Mouse (Mus musculus): Measurements from ENCODE around the gene Cblb. TPM values are rescaled to one million over a fixed set of nuclear protein-coding genes. Genes with fewer than 3 reads are reported as not detected.

Cblb gene
- polyA plus RNA-seq, 1 experiment from 2014 or later: 10.6 TPM

DNA sequence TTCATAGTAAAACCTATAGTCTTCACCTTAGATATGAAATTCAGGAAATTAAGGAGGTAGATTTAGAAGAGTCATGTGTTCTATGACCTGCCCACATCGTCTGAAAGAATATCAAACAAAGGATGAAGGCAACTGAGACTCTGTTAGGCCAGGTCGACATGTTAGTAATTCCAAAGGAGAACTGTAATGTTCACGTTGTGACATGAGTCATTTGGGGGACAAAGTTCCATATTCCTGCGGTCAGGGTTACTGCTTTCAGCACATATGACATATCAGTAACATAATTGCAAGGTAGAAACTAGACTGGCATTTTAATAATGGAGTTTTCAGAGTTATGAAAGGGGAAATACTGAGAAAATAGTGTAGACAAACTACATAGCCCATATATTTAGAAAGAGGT, 58.3 kb downstream of the Cblb start:
- Histone ChIP-seq H3K4me1 (replicated peaks; ENCODE audit: control insufficient read depth, insufficient read depth, low read length) (no peaks in the 10 kb centered on the region), H3K9ac (ENCODE audit: low read depth, low read length) (no peak overlapping the region), H3K27me3 (replicated peaks; ENCODE audit: control insufficient read depth, insufficient read depth, low read length) (no peaks in the 10 kb centered on the region), H3K36me3 (ENCODE audit: control insufficient read depth, insufficient read depth, low read length) (no peaks in the 10 kb centered on the region), H3K4me2 (no peak overlapping the region), H3K27ac (ENCODE audit: low read depth, low read length) (no peak overlapping the region), H3K4me3 (ENCODE audit: low read depth, low read length) (no peak overlapping the region), H3K9me3 (ENCODE audit: control insufficient read depth, low read length) (no peaks in the 10 kb centered on the region)
- 77% methylated on average over 4 of the region's 4 CpGs for WGBS
- no peak for DNase-seq (ENCODE audit: low spot score)
- no peak for ATAC-seq (replicated peaks; ENCODE audit: low FRiP score)

DNA sequence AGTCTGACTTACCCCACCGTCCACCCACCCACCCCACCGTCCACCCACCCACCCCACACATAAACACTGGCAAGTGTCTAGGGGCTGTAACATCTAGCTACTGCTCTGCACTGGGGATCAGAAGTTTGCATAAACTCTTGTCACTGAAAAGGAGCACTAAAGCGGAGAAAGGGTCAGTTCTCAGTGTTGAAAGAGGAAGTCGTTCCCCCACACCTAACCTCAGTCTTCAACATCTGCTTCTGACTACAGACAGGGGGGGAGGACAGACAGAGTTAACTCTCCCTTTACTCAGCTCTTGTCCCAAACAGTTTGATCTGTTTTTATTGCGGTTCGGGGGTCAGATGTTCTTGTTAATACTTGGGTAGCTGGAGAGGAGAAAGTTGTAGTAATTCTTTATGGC, 59.9 kb downstream of the Cblb start:
- H3K36me3 ChIP-seq (ENCODE audit: control insufficient read depth, insufficient read depth, low read length): no peaks in the 10 kb centered on the region

DNA sequence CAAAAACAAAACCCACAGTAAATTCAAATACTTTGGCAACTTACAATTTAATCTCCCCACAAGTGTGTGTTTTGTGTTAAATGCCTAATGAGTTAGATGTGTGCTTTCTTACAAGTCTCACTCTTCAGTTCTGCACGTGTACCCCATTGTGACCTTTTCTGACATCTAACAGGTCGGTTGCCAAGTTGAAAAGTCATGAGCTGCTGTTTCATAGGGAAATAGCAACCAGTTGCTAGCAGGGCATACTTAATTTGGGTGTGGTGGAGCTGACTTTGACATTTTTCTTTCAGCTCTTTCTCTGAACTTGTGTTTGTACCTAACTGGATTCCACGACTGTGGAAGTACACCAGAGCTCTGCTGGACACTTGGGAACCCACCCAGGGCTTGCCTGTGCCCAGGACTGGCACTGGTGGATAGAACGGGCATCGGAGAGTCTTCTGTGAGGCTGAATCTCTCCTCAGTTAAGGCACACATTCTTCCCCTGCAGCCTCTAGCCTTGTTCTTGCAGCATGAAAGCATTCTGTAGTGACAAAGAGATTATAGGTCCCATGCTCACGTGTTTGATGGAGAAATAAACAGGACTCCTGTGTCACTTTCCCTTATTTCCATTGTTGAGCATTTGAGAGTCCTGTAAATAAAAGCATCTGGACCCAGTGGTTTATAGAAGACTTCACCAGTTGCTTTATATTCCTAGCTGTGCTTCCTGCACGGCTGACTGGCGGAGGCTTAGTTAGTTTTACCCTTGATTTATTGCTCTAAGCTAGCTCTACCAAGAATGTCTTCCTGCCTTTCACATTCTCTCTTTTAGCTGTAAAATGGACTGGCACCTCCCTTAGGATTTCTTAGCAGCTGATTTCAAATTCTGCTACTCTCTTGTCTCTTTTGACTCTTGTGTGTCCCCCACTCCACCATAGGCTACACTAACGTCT, 62.6 kb downstream of the Cblb start:
- DNase-seq (ENCODE audit: low spot score) (no peak), ATAC-seq (replicated peaks; ENCODE audit: low FRiP score) (no peak)
- Histone ChIP-seq H3K4me1 (replicated peaks; ENCODE audit: control insufficient read depth, insufficient read depth, low read length) (no peaks in the 10 kb centered on the region), H3K4me2 (no peak overlapping the region), H3K4me3 (ENCODE audit: low read depth, low read length) (no peak overlapping the region), H3K9ac (ENCODE audit: low read depth, low read length) (no peak overlapping the region), H3K27ac (ENCODE audit: low read depth, low read length) (no peak overlapping the region), H3K36me3 (ENCODE audit: control insufficient read depth, insufficient read depth, low read length) (no peaks in the 10 kb centered on the region), H3K27me3 (replicated peaks; ENCODE audit: control insufficient read depth, insufficient read depth, low read length) (no peaks in the 10 kb centered on the region), H3K9me3 (ENCODE audit: control insufficient read depth, low read length) (no peaks in the 10 kb centered on the region)
- WGBS: 74% methylated on average over 9 of the region's 9 CpGs

More for the DNA sequence above, 59.9 kb downstream of the Cblb start:
- Histone ChIP-seq H3K27me3 (replicated peaks; ENCODE audit: control insufficient read depth, insufficient read depth, low read length) (no peaks in the 10 kb centered on the region), H3K4me2 (no peak overlapping the region), H3K9me3 (ENCODE audit: control insufficient read depth, low read length) (no peaks in the 10 kb centered on the region), H3K4me1 (replicated peaks; ENCODE audit: control insufficient read depth, insufficient read depth, low read length) (no peaks in the 10 kb centered on the region), H3K4me3 (ENCODE audit: low read depth, low read length) (no peak overlapping the region), H3K9ac (ENCODE audit: low read depth, low read length) (no peak overlapping the region), H3K27ac (ENCODE audit: low read depth, low read length) (no peak overlapping the region)
- DNase-seq (ENCODE audit: low spot score) (no peak), ATAC-seq (replicated peaks; ENCODE audit: low FRiP score) (no peak)
- 45% methylated on average over 6 of the region's 6 CpGs for WGBS

DNA sequence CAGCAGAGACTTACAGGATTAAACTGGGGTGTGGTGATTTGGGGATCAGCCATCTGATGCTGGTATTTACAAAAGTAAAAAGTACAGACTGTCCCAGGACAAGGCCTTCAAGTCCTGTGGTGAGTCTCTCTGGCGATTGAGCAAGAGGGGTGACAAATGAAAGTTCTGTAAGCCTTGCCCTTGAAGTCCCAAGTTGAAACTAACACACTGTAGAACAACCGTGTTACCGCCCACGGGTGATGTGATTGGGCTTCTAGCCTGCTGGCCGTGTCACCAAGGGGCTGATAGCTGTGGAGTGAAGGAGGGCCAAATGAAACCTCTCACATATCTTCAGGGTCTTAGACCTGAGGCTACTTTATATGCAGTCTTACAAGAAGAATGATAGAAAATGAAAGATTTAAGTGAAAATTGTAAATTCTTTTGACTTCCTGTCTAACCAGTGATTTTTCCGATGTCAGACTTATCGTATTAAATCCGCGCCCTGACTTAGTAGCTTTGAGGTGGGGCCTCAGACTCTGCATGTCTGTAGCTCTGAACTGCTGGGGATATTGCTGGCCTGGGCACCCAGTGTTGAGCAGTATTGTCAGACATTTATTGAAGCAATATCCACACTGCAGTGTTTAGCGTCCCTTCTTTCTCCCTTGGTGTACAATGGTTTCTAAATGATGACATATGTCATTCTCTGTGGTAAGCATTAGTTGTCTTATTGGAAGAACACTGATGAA, 63.9 kb downstream of the Cblb start:
- H3K9ac ChIP-seq (ENCODE audit: low read depth, low read length): no peak overlapping the region
- no peaks in the 10 kb centered on the region for H3K27me3 ChIP-seq (replicated peaks; ENCODE audit: control insufficient read depth, insufficient read depth, low read length)
- 86% methylated on average over 10 of the region's 10 CpGs for WGBS
- H3K9me3 ChIP-seq (ENCODE audit: control insufficient read depth, low read length): no peaks in the 10 kb centered on the region
- no peaks in the 10 kb centered on the region for H3K4me1 ChIP-seq (replicated peaks; ENCODE audit: control insufficient read depth, insufficient read depth, low read length)
- no peak for DNase-seq (ENCODE audit: low spot score)
- no peak overlapping the region for H3K4me2 ChIP-seq
- no peak overlapping the region for H3K27ac ChIP-seq (ENCODE audit: low read depth, low read length)
- no peak overlapping the region for H3K4me3 ChIP-seq (ENCODE audit: low read depth, low read length)
- no peak for ATAC-seq (replicated peaks; ENCODE audit: low FRiP score)
- no peaks in the 10 kb centered on the region for H3K36me3 ChIP-seq (ENCODE audit: control insufficient read depth, insufficient read depth, low read length)

DNA sequence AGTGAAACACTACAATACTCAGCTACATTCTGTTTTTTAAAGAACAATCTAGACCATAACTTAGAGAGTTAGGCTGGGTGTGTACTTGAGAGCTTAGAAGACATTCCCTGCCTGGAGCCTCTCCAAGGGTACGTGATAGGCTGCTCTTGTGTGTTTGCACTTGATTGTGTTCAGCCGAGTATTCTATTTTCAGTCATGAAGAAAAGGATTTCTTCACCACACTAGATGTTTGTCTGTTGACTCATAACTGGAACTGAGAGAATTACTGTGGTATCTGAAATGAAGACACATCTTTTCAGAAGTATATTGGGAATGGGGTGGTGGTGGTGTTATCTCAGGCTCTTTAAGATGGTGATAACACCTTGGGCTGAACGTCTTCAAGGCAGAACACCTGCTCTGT, 64.6 kb downstream of the Cblb start:
- no peak for DNase-seq (ENCODE audit: low spot score)
- H3K9ac ChIP-seq (ENCODE audit: low read depth, low read length): no peak overlapping the region
- no peak overlapping the region for H3K27ac ChIP-seq (ENCODE audit: low read depth, low read length)
- H3K4me2 ChIP-seq: no peak overlapping the region
- no peaks in the 10 kb centered on the region for H3K27me3 ChIP-seq (replicated peaks; ENCODE audit: control insufficient read depth, insufficient read depth, low read length)
- H3K4me3 ChIP-seq (ENCODE audit: low read depth, low read length): no peak overlapping the region
- no peaks in the 10 kb centered on the region for H3K36me3 ChIP-seq (ENCODE audit: control insufficient read depth, insufficient read depth, low read length)
- no peaks in the 10 kb centered on the region for H3K4me1 ChIP-seq (replicated peaks; ENCODE audit: control insufficient read depth, insufficient read depth, low read length)
- WGBS: 67% methylated on average over 3 of the region's 3 CpGs
- ATAC-seq (replicated peaks; ENCODE audit: low FRiP score): no peak
- H3K9me3 ChIP-seq (ENCODE audit: control insufficient read depth, low read length): no peaks in the 10 kb centered on the region

DNA sequence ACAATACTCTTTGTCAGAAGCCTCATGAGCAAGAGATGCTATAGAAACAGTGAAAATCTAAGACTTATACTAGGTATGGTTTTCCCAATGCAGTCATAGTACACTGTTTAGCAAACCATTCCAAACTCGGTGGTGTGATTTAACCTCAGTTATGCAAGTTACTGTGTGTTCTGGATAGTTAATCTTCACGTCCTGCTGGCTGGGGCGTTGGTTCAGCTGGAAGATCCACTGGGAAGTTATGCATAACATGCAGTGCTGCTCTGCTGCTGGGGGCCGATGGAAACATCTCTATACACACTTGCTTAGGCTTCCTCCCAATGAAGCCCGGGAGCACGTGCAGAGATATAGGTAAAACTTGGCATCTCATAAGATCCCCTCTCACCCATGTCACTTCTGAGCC, 69.4 kb downstream of the Cblb start:
- no peaks in the 10 kb centered on the region for H3K36me3 ChIP-seq (ENCODE audit: control insufficient read depth, insufficient read depth, low read length)
- H3K4me3 ChIP-seq (ENCODE audit: low read depth, low read length): no peak overlapping the region
- 84% methylated on average over 6 of the region's 6 CpGs for WGBS
- no peaks in the 10 kb centered on the region for H3K4me1 ChIP-seq (replicated peaks; ENCODE audit: control insufficient read depth, insufficient read depth, low read length)
- ATAC-seq (replicated peaks; ENCODE audit: low FRiP score): no peak
- no peak overlapping the region for H3K9ac ChIP-seq (ENCODE audit: low read depth, low read length)
- H3K27ac ChIP-seq (ENCODE audit: low read depth, low read length): no peak overlapping the region
- no peaks in the 10 kb centered on the region for H3K27me3 ChIP-seq (replicated peaks; ENCODE audit: control insufficient read depth, insufficient read depth, low read length)
- H3K9me3 ChIP-seq (ENCODE audit: control insufficient read depth, low read length): no peaks in the 10 kb centered on the region
- H3K4me2 ChIP-seq: no peak overlapping the region
- DNase-seq (ENCODE audit: low spot score): no peak

DNA sequence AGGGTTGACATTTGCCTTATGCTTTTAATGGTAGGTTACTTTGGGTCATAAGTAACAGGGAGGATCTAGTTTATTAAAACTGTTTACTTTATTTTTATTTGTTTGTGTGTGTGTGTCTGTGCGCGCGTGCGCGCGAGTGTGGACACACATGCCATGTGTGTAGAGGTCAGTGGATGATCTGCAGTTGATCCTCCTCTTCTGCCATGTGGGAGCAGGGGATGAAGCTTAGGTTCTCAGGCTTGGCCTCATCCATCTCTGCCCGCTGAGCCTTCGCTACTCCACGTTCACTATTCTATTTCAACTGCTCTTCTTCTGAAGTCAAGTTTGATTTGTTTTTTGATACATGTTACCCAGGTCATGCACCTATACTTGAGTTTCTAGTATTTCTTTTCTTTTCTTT, 73.6 kb downstream of the Cblb start:
- no peak overlapping the region for H3K9ac ChIP-seq (ENCODE audit: low read depth, low read length)
- H3K4me3 ChIP-seq (ENCODE audit: low read depth, low read length): no peak overlapping the region
- no peaks in the 10 kb centered on the region for H3K27me3 ChIP-seq (replicated peaks; ENCODE audit: control insufficient read depth, insufficient read depth, low read length)
- H3K36me3 ChIP-seq (ENCODE audit: control insufficient read depth, insufficient read depth, low read length): no peaks in the 10 kb centered on the region
- 94% methylated on average over 9 of the region's 9 CpGs for WGBS
- H3K9me3 ChIP-seq (ENCODE audit: control insufficient read depth, low read length): no peaks in the 10 kb centered on the region
- DNase-seq (ENCODE audit: low spot score): no peak
- no peak overlapping the region for H3K4me2 ChIP-seq
- H3K27ac ChIP-seq (ENCODE audit: low read depth, low read length): no peak overlapping the region
- no peak for ATAC-seq (replicated peaks; ENCODE audit: low FRiP score)
- H3K4me1 ChIP-seq (replicated peaks; ENCODE audit: control insufficient read depth, insufficient read depth, low read length): no peaks in the 10 kb centered on the region

DNA sequence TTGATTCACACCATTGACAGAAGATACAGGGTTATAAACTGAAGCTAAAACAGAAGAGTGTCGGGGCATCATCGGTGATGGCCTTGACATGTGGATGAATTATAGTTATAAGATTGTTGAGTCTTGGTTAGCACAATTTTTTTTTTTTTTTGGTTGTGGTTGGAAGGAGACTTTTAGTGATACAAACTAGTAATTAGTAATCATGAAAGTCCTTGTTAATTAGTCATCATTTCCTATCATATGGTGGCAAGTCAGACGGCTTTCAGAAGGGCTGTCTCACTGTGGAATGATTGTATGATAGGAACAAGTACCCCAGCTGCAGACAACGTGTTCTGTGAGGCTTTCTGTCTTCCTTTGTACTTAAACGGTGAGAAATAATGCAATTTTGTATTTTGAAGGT, 76.8 kb downstream of the Cblb start:
- no peak overlapping the region for H3K4me2 ChIP-seq
- no peak for ATAC-seq (replicated peaks; ENCODE audit: low FRiP score)
- no peak overlapping the region for H3K27ac ChIP-seq (ENCODE audit: low read depth, low read length)
- 81% methylated on average over 5 of the region's 5 CpGs for WGBS
- H3K36me3 ChIP-seq (ENCODE audit: control insufficient read depth, insufficient read depth, low read length): 0 out of 2 replicates have a peak, but pooled peaks cover 2% of the 10 kb centered on the region
- no peaks in the 10 kb centered on the region for H3K27me3 ChIP-seq (replicated peaks; ENCODE audit: control insufficient read depth, insufficient read depth, low read length)
- no peaks in the 10 kb centered on the region for H3K4me1 ChIP-seq (replicated peaks; ENCODE audit: control insufficient read depth, insufficient read depth, low read length)
- no peaks in the 10 kb centered on the region for H3K9me3 ChIP-seq (ENCODE audit: control insufficient read depth, low read length)
- no peak for DNase-seq (ENCODE audit: low spot score)
- H3K9ac ChIP-seq (ENCODE audit: low read depth, low read length): no peak overlapping the region
- no peak overlapping the region for H3K4me3 ChIP-seq (ENCODE audit: low read depth, low read length)

All from liver, embryonic 11.5 days (tissue).